Mouse (Mus musculus) stomach, postnatal 0 days (tissue): Measurements from ENCODE around the gene Ldlrad3.

Experiments
- CTCF ChIP-seq: IDR thresholded peaks from 2 replicates; pipeline ENCODE4 v1.5.1; 2016; ENCODE audit warnings: antibody characterized with exemption, low read depth, mild to moderate bottlenecking, moderate library complexity
- EP300 ChIP-seq: optimal IDR thresholded peaks from 2 replicates; pipeline ENCODE3; 2016; ENCODE audit warnings: antibody characterized with exemption

DNA sequence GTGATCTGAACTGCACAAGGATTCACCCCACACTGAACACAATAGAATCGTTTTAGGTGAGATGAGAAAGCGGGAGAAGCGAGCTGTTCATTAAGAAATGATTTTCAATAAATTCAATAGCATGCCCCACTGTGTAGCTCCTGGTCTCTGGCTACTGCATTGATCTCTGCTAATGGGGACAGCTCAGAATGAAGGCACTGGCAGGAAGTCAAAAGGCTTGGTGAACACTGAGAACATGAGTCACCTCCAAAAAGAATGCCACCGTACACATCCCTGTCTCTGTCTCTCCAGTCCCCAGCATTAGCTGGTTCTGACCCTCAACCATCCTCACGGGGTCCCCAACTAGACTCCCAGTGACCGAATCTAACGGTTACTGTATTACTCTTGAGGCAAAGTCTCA lies 60.1 kb downstream of the Ldlrad3 start:
- no peak for TF ChIP-seq CTCF
- no peak for TF ChIP-seq EP300
